Mouse (Mus musculus) left cerebral cortex, postnatal 10 days (tissue): ENCODE data around the gene Cav2. TPM values are rescaled to one million over a fixed set of nuclear protein-coding genes. Genes with fewer than 3 reads are reported as not detected.

Source experiments
- DNase-seq, 2 experiments: peaks; one replicate each; pipeline ENCODE4 v3.0.0; 2021 to 2022; ENCODE audit warnings: low spot score in 2 of 2, mixed read lengths in 1 of 2; ENCODE audit errors: extremely low spot score in 1 of 2
- intact Hi-C: fragments of 180-260 bp; cut with DNase I; formaldehyde crosslinking; loops from one replicate; pipeline ENCODE4 v1.15.1; 2025
- total RNA-seq, 2 experiments: library from RNA; stranded (reverse); gene quantifications; 2 replicates each; pipeline ENCODE4 v1.2.3; 2021

Gene Cav2
- total RNA-seq, 2 experiments from 2014 or later = 31.6 to 32.7 TPM

- intact Hi-C loops = loop anchor here (5.0 kb wide), 1 partner anchor 195 kb away; no protein-coding TSS in a partner anchor
Observed at GRCm38 (mm10) chr6:17307461-17308115, 26.6 kb downstream of the Cav2 start.

GRCm38 (mm10) chr6:17308661-17309060 lies 27.7 kb downstream of the Cav2 start:
- intact Hi-C loops = loop anchor here (5.0 kb wide), 1 partner anchor 196 kb away; no protein-coding TSS in a partner anchor
- DNase-seq = no peak

More at GRCm38 (mm10) chr6:17307461-17308115, 26.6 kb downstream of the Cav2 start:
- DNase-seq = peak in 1 of 2 experiments; percentile 81

GRCm38 (mm10) chr6:17309260-17309659 lies 28.3 kb downstream of the Cav2 start:
- intact Hi-C loops = loop anchor here (5.0 kb wide), 1 partner anchor 197 kb away; no protein-coding TSS in a partner anchor
- no peak for DNase-seq

- intact Hi-C loops = no loop called here
- no peak for DNase-seq
Observed at GRCm38 (mm10) chr6:17314241-17314640, 33.3 kb downstream of the Cav2 start.

- intact Hi-C loops = no loop called here
- no peak for DNase-seq
Observed at GRCm38 (mm10) chr6:17314659-17315616, 34.0 kb downstream of the Cav2 start.

- no peak for DNase-seq
- intact Hi-C loops = no loop called here
Observed at GRCm38 (mm10) chr6:17316294-17317166, 35.5 kb downstream of the Cav2 start.

- DNase-seq = no peak
- intact Hi-C loops = no loop called here
Observed at GRCm38 (mm10) chr6:17317167-17317524, 36.2 kb downstream of the Cav2 start.

GRCm38 (mm10) chr6:17317944-17318343 lies 37.0 kb downstream of the Cav2 start:
- no peak for DNase-seq

GRCm38 (mm10) chr6:17321976-17322375 lies 41.0 kb downstream of the Cav2 start:
- no peak for DNase-seq
- intact Hi-C loops = no loop called here

More at GRCm38 (mm10) chr6:17317944-17318343, 37.0 kb downstream of the Cav2 start:
- intact Hi-C loops = no loop called here

GRCm38 (mm10) chr6:17327216-17327615 lies 46.2 kb downstream of the Cav2 start:
- DNase-seq = no peak
- intact Hi-C loops = no loop called here

GRCm38 (mm10) chr6:17329801-17330200 lies 48.8 kb downstream of the Cav2 start:
- intact Hi-C loops = no loop called here
- no peak for DNase-seq

GRCm38 (mm10) chr6:17337724-17338123 lies 56.7 kb downstream of the Cav2 start:
- DNase-seq = no peak
- intact Hi-C loops = no loop called here

Other genes starting within 250 kb of the Cav2 start
- gene Tes, start 216.0 kb upstream of the Cav2 start, total RNA-seq = 1 to 10 TPM; 7.0 to 8.2 TPM
- gene Cav1, start 25.1 kb downstream of the Cav2 start, total RNA-seq = 10 to 100 TPM; 25.7 to 26.7 TPM
- gene Met, start 182.6 kb downstream of the Cav2 start, total RNA-seq = 10 to 100 TPM; 61.3 to 69.8 TPM